Mouse (Mus musculus): ENCODE measurements around the gene Ubald2. TPM values are rescaled to one million over a fixed set of nuclear protein-coding genes. Genes with fewer than 3 reads are reported as not detected.

Ubald2 gene
- polyA plus RNA-seq, 1 experiment: 159 TPM

GRCm38 (mm10) chr11:116412904-116413630 is 20.8 kb upstream of the Ubald2 start, which contains the start of gene Rnf157:
Rnf157 (minus strand) TSS chr11:116413032.
- Histone ChIP-seq H3K4me3 (replicated peaks; ENCODE audit: extremely low read depth, low read depth, low read length) (peak within 1 kb of the TSS; percentile 74), H3K4me1 (ENCODE audit: control insufficient read depth, insufficient read depth, low read length) (0 out of 2 replicates have a peak, but pooled peaks cover 3% of the 10 kb centered on the region)
- TF ChIP-seq POLR2A (IDR thresholded peaks at IDR 0.05; ENCODE audit: borderline replicate concordance, extremely low read depth, low read depth, low read length) (no peak), CTCF (IDR thresholded peaks at IDR 0.05; ENCODE audit: insufficient read depth, low read length) (no peak)
- 2% methylated on average over 81 of the region's 82 CpGs for WGBS
- peak; percentile 79 for DNase-seq

DNA sequence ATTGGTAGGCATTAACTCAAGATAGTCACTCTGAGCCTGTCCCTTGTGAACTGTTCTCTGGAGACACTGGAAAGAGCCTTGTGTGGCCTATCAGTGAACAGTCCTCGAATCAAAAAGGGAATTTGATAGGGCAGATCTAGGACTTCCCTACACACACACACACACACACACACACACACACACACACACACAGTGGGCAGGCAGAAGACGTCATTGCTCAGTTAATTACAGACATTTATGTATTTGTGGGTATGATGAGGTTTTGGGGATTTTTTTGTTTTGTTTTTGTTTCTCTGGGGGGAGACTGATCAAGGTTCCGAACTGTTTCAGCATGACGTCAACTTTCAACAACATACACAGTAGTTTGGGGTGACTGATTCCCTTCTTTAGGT is 20.3 kb upstream of the Ubald2 start:
- no peak for TF ChIP-seq POLR2A (IDR thresholded peaks at IDR 0.05; ENCODE audit: borderline replicate concordance, extremely low read depth, low read depth, low read length)
- no peak for TF ChIP-seq CTCF (IDR thresholded peaks at IDR 0.05; ENCODE audit: insufficient read depth, low read length)
- Histone ChIP-seq H3K4me3 (replicated peaks; ENCODE audit: extremely low read depth, low read depth, low read length) (no peak overlapping the region), H3K4me1 (ENCODE audit: control insufficient read depth, insufficient read depth, low read length) (0 out of 2 replicates have a peak, but pooled peaks cover 6% of the 10 kb centered on the region)
- DNase-seq: no peak
- WGBS: 69% methylated on average over 4 of the region's 4 CpGs

- WGBS: 77% methylated on average over 6 of the region's 6 CpGs
- Histone ChIP-seq H3K4me1 (ENCODE audit: control insufficient read depth, insufficient read depth, low read length) (0 out of 2 replicates have a peak, but pooled peaks cover 6% of the 10 kb centered on the region), H3K4me3 (replicated peaks; ENCODE audit: extremely low read depth, low read depth, low read length) (no peak overlapping the region)
- DNase-seq: no peak
- TF ChIP-seq POLR2A (IDR thresholded peaks at IDR 0.05; ENCODE audit: borderline replicate concordance, extremely low read depth, low read depth, low read length) (no peak), CTCF (IDR thresholded peaks at IDR 0.05; ENCODE audit: insufficient read depth, low read length) (no peak)
Observed at GRCm38 (mm10) chr11:116416196-116416943, 17.5 kb upstream of the Ubald2 start.

- WGBS: 91% methylated on average over 5 of the region's 5 CpGs
- H3K4me1 ChIP-seq (ENCODE audit: control insufficient read depth, insufficient read depth, low read length): 0 out of 2 replicates have a peak, but pooled peaks cover 5% of the 10 kb centered on the region
- TF ChIP-seq POLR2A (IDR thresholded peaks at IDR 0.05; ENCODE audit: borderline replicate concordance, extremely low read depth, low read depth, low read length) (no peak), CTCF (IDR thresholded peaks at IDR 0.05; ENCODE audit: insufficient read depth, low read length) (no peak)
- no peak for DNase-seq
- no peak overlapping the region for H3K4me3 ChIP-seq (replicated peaks; ENCODE audit: extremely low read depth, low read depth, low read length)
Observed at GRCm38 (mm10) chr11:116417054-116417453, 16.8 kb upstream of the Ubald2 start.

DNA sequence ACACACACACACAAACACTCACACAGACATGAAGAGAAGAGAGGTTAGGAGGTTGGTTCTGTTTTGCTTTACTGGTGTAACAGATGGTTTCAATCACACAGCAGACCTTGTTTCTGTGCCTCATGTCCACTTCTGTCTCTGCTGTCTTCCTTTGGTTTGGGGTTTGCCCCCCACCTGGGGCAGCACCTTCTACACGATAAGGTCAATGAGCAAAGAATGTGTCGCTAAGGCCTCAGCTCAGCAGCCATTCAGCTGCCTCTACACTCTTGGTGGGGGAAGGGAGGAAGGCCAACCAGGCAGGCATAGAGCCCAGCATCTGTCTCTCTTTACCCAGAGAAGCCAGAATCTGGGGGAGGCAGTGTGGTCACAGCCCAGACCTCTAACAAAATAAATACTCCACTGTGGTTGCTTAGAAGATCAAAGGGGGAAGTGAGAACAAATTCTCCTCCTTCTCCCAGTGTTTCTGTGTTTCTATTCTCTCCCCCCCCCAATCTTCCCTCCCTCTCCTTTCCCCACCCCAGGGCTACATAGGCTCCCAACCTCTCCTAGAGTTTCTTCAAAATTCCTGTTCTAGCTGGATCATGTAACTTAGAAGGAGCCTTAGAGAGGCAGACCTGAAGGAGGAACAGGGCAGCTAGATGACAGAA is 15.6 kb upstream of the Ubald2 start:
- DNase-seq: no peak
- H3K4me3 ChIP-seq (replicated peaks; ENCODE audit: extremely low read depth, low read depth, low read length): no peak overlapping the region
- WGBS: 14% methylated on average over 2 of the region's 2 CpGs
- TF ChIP-seq CTCF (IDR thresholded peaks at IDR 0.05; ENCODE audit: insufficient read depth, low read length) (no peak), POLR2A (IDR thresholded peaks at IDR 0.05; ENCODE audit: borderline replicate concordance, extremely low read depth, low read depth, low read length) (no peak)
- H3K4me1 ChIP-seq (ENCODE audit: control insufficient read depth, insufficient read depth, low read length): 0 out of 2 replicates have a peak, but pooled peaks cover 3% of the 10 kb centered on the region

- 0 out of 2 replicates have a peak, but pooled peaks cover 3% of the 10 kb centered on the region for H3K4me1 ChIP-seq (ENCODE audit: control insufficient read depth, insufficient read depth, low read length)
- 54% methylated on average over 6 of the region's 6 CpGs for WGBS
- no peak for DNase-seq
- TF ChIP-seq CTCF (IDR thresholded peaks at IDR 0.05; ENCODE audit: insufficient read depth, low read length) (no peak), POLR2A (IDR thresholded peaks at IDR 0.05; ENCODE audit: borderline replicate concordance, extremely low read depth, low read depth, low read length) (no peak)
- H3K4me3 ChIP-seq (replicated peaks; ENCODE audit: extremely low read depth, low read depth, low read length): no peak overlapping the region
Observed at GRCm38 (mm10) chr11:116418841-116419462, 14.9 kb upstream of the Ubald2 start.

DNA sequence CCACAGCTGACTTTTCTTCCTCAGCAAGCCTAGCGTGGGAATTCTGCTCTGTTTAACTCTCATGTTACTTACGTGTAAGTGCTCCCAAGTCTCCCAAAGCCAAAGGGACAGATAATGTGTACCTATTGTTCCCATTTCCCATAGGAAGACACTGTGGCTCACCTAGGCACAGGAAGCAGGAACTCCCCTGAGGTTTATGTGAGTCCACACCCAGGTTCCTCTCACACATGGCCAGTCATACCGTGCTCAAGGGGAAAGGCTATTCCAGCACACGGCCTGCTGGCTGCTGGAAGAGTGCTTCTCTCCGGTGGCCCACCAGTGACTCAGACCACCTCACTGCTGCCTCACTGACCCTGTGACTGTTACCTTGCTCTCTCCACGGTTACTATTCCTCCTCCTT is 12.8 kb upstream of the Ubald2 start:
- WGBS: 73% methylated on average over 6 of the region's 6 CpGs
- DNase-seq: no peak
- H3K4me1 ChIP-seq (ENCODE audit: control insufficient read depth, insufficient read depth, low read length): peaks cover 5% of the 10 kb centered on the region; the same call in 1 of the 2 replicates

GRCm38 (mm10) chr11:116422562-116422961 is 11.3 kb upstream of the Ubald2 start:
- no peak for TF ChIP-seq CTCF (IDR thresholded peaks at IDR 0.05; ENCODE audit: insufficient read depth, low read length)
- TF ChIP-seq POLR2A (IDR thresholded peaks at IDR 0.05; ENCODE audit: borderline replicate concordance, extremely low read depth, low read depth, low read length): no peak
- Histone ChIP-seq H3K4me3 (replicated peaks; ENCODE audit: extremely low read depth, low read depth, low read length) (no peak overlapping the region), H3K4me1 (ENCODE audit: control insufficient read depth, insufficient read depth, low read length) (peaks cover 5% of the 10 kb centered on the region; the same call in 1 of the 2 replicates)
- no peak for DNase-seq
- WGBS: 91% methylated on average over 2 of the region's 2 CpGs

More for the DNA sequence above, 12.8 kb upstream of the Ubald2 start:
- TF ChIP-seq CTCF (IDR thresholded peaks at IDR 0.05; ENCODE audit: insufficient read depth, low read length): no peak
- no peak overlapping the region for H3K4me3 ChIP-seq (replicated peaks; ENCODE audit: extremely low read depth, low read depth, low read length)

DNA sequence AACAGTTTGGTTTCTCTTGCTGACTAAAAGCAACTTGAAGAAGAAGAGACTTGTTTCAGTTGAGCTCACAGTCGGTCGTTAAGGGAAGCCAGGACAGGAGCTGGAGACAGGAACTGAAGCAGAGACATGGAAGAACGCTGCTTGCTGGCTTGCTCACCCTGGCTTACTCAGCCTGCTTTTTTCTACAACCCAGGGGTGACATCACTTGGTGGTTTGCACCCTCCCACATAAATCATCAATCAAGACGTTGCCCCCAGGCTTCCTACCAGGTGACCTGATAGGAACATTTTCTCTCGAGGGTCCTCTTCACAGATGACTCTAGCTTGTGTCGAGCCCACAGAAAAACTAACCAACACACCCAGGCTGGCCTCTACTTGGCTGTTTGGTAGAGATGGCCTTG is 10.7 kb upstream of the Ubald2 start:
- no peak for DNase-seq
- 84% methylated on average over 6 of the region's 6 CpGs for WGBS
- TF ChIP-seq CTCF (IDR thresholded peaks at IDR 0.05; ENCODE audit: insufficient read depth, low read length) (no peak), POLR2A (IDR thresholded peaks at IDR 0.05; ENCODE audit: borderline replicate concordance, extremely low read depth, low read depth, low read length) (no peak)
- Histone ChIP-seq H3K4me3 (replicated peaks; ENCODE audit: extremely low read depth, low read depth, low read length) (no peak overlapping the region), H3K4me1 (ENCODE audit: control insufficient read depth, insufficient read depth, low read length) (peaks cover 4% of the 10 kb centered on the region; the same call in 1 of the 2 replicates)

Measured in lung, adult 2 months (tissue).